Mouse (Mus musculus) gastrocnemius, adult 18-20 months (tissue): ENCODE measurements around the gene Gfy. TPM values are rescaled to one million over a fixed set of nuclear protein-coding genes. Genes with fewer than 3 reads are reported as not detected.
"Not testable (repeated sequence)": the region's sequence is repeated elsewhere in the genome, so short reads cannot be mapped to it uniquely, and the experiment has no call there.

Experiments
- DNase-seq: peaks from one replicate; pipeline ENCODE4 v3.0.0; 2021; ENCODE audit warnings: low spot score
- total RNA-seq, 2 experiments: library from RNA; stranded (reverse); gene quantifications; 2 replicates each; pipeline ENCODE4 v1.2.3; 2021

Gfy gene
- total RNA-seq, 2 experiments from 2014 or later, result not detected

DNA sequence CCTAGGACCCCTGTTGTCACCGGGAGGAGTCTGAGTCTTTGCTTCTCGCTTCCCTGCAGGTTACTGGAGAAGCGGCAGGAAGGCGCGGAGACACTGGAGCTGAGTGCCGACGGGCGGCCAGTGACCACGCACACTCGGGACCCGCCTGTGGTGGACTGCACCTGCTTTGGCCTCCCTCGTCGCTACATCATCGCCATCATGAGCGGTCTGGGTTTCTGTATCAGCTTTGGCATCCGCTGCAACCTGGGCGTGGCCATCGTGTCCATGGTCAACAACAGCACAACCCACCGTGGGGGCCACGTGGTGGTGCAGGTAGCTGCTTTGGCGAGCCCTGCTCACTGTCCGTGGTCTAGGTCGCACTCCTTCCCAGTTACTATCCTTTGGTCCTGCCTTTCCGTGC, 10.7 kb downstream of the Gfy start:
- DNase-seq, result no peak

DNA sequence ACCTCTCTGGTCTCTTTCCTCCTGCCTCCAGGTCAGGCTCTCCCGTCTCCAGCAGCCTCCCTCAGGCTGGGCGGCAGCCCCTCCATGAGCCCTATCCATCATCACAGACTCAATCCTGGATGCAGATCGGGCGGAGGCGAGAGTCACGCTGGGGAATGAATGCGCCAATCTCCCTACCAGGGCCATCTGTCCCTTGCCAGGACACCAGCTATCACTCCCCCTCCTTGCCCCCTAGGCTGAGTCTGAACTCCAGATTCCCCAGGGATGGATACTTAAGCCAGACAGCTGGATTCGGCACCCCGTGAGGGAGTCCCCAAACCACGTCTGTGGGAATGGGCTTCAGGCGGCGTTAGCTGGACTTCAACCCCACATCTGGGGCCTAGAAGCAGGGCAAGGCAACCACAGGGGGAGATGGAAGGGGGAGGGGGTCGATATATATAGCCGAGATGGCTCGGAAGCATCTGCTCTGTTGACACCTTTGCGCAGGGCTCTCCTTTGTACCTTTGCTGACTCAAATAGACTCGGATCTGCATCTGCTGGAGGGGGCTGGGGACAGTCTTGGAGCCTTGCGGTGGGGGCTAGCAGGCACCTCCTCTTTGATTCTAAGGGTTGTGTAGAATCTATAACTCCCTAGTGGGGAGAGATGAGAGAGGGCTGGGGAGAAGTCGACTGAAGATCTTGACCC, 11.5 kb downstream of the Gfy start:
- DNase-seq, result no peak

DNA sequence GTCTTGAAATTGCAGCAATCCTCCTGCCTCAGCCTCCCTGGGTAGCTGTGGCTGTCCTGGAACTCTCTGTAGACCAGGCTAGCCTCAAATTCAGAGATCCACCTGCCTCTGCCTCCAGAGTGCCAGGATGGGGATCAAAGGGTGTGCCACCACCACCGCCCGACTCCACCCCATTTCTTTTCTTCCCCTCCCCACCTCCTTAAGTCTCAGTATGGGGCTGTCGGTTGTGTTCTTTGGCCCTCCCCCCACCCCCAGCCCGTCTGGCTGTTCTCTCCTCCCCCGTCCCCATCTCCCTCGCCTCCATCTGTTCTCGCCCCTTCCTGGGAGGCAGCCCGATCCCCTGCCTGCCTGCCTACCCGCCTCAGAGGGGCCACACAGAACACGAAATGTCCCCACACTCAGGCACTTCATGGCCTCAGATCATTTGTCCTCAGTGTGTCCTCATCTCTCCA, 12.4 kb downstream of the Gfy start:
- DNase-seq, result no peak

DNA sequence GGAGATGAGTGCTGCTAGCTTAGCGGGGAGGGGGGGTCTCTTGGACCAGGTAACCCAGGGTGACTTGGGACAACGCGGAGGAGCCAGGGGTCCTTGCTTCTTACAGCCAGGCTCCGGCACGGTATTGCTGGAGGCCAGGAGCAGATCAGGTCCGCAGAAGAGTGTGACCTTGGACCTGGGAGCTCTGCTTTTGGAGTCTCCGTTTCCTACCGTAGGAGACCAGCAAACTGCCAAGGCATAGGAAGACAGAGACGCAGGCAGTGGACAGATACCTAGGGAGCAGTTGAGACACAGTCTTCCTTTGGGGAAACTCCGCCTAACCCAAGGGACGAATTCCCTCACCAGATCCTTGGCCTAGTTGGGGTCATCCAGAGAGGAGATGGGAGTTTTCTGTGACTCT, 13.7 kb downstream of the Gfy start:
- DNase-seq, result no peak

DNA sequence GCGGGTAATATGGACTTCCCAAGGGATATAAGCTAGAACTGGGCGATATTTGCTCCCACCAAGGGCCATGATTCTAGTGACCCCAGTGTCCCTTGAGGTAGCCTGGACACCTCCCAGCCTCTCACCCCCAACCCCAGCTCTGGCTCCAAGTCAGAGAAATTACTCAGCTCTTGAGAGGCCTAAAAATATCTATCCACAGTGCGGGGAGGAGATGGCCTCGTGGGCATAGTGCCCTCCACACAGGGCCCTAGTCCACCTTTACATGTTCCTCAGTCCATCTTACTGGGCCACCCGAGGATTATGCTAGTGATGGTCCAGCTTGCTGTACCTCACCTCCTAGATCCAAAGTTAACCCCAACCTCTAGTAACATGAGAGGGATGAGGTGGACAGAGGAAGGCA, 14.5 kb downstream of the Gfy start:
- DNase-seq, result no peak

DNA sequence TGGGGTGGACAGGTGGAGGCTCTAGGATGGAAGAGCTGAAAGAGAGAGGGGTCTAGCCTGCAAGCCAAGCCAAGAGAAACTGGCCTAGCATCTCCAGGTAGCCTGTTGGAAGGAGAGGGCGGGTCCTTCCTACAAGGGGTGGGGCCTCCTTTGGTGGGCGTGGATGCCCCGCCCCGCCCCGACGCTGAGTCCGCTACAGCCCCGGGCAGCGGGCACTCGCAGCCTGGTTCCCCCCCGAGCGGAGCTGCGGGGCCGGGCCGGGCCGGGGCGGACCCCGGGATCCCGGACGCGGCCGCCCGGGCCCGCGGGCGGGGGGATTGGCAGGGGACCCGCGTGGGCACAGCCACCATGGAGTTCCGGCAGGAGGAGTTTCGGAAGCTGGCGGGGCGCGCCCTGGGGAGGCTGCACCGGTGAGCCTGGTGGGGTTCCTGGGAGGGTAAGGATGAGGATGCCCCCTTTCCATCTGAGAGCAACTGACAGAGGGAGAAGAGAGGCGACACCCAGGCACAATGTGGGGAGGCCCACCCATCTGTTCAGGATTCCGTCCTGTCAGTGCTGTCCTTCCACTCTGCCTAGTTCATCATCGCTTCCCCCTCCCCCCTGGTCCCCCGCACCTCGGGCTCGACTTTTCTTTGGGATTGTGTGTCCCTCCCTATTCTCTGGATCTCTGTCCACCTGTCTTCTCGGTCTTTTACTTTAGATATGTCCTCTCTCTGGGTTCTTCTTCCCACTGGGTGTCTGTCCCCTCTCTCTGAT, 15.5 kb downstream of the Gfy start, which contains the start of gene Slc17a7:
Gene Slc17a7, plus strand, starts transcription at position 215 of the 756 bp plus-strand sequence.
- no peak for DNase-seq

DNA sequence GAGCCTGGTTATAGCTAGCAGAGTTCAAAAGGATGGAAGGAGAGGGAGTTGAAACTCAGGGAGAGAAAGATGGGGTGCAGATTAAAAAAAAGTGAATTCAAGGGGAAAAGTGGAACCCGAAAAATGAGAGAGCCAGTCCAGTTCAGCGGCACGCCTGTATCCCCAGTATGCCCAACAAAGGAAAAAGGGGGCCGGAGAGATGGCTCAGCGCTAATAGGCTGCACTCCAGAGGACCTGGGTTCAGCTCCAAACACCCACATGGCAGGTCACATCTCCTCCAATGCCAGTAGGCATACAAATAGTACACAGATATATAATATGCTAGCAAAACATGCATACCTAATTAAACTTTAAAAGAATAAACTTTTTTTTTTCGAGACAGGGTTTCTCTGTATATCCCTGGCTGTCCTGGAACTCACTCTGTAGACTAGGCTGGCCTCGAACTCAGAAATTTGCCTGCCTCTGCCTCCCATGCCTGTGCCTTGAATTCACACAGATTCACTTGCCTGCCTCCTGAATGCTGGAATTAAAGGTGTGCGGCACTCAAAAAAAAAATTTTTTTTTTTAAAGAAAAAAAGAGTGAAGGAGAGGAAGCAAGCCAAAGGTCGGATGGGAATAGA, 16.3 kb downstream of the Gfy start:
- DNase-seq, result no peak

DNA sequence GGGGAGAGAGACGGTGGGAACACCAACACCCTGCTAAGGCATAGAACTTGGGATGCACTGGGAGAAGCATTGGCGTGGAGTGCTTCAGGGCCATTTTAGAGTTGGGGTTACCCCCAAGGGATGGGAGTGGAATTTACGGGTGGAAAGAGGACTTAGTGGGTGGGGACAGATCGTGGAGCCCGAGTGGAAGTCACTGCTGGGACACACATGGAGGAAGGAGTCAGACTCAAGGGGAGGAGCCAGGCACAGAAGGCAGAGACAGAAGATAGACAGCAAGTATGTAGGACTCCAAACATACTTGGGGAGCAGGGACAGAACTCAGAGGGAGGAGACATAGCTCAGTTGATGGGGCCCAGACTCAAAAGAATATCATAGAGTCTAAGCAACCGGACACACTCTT, 16.8 kb downstream of the Gfy start:
- no peak for DNase-seq

DNA sequence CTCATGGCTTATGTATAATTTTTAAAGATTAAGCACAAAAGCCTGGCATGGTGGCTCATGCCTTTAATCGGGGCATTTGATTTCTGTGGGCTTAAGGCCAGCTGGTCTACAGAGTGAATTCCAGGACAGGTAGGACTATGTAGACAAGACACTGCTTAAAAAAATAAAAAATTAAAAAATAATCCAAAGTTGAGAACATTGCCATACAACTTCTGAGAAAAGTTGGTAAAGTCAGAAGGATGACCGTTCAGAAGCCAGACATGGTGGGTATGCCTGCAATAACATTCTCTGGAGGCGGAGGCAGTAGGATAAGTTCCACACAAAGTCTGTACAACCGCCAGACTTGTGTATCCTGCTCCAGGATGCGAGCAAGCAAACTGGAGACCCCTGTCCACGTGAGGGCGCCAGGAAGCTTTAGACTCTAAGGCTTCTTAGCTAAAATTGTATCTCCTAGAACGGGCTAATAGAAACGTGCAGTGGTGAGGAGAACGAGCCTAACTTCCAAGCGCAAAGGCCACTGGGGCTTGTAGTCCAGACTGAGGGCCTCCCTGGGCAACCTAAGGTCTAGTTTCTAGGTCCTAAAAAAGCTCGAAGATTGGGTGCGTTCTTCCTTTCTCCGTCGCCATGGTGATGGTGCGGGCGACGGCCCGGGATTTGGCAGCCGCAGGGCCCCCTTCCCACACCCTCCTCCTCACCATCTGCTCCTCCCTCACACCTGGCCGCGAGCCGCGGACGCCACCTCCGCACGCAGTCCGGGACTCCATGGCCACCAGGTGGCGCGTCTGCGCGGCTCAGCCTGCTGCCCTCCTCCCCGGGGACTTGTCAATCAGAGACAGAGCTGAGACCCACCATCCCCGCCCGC, 17.5 kb downstream of the Gfy start:
- DNase-seq, result peak; percentile 88

DNA sequence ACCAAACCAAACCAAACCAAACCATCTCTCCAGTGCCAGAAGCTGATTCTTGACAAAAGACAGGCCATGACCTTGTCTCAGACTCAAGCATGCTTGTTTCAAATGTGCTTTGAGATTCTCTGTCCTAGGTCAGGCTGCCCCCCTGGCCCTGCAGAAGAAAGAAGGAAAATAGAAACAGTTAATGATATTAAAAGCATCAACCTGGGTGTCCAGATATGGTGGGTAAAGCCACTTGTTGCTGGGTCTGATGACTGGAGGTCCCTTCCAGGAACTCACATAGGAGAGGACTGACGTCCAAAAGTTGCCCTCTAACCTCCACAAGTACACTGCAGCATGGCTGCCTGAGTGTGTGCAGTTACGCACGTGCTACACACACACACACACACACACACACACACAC, 18.5 kb downstream of the Gfy start:
- no peak for DNase-seq

DNA sequence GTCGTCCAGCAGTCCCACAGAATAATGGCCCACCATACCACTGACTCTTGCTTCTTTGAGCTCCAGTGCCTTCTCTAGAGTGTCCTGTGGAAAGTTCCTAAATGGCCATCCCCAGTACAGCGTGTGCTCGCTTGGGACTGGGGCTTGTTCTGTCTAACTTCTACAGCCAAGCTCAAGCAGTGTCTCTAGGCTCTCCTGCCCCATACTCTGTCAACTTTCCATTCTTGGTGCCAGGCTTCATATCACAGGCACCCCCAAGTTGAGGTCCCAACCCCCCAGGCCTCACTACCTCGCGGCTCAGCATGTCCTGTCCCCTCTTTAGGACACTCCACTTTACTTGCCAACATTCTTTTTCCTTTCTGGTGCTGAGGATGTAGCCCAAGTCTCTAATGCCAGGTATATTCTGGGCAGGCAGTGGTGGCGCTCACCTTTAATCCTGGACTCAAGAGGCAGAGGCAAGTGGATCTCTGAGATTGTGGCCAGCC, 19.0 kb downstream of the Gfy start:
- no peak for DNase-seq

DNA sequence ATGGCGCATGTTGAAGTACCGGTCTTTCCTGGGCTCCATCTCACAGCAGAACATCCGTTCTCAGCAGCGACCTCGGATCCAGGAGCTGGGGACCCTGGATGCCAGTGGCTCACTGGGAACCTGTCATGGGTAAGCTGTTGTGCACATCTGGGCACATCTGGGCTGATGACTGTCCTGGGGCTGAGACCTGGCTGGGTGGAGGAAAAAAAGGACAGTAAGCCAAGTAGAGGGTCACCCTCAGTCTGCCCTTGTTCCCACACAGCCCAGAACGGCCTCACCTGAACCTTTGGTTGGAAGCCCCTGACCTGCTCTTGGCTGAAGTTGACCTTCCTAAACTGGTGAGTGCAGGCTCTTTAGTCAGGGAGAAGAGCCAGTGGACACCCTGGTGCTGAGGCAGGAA, 20.4 kb downstream of the Gfy start:
- DNase-seq, result no peak

DNA sequence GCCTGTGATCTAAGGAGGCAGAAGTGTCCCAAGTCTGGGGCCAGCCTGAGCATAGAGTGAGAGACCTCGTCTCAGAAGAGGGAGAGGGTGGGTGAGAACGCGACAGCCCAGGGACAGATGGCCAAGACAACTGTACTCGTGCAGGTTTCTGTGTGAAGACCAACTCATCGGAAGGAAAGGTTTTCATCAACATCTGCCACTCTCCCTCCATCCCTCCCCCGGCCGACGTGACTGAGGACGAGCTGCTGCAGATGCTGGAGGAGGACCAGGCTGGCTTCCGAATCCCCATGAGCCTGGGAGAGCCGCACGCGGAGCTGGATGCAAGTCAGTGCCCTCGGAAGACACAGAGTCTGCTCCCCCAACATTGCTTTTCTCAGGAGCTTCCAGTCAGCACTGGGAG, 21.9 kb downstream of the Gfy start:
- DNase-seq, result no peak

DNA sequence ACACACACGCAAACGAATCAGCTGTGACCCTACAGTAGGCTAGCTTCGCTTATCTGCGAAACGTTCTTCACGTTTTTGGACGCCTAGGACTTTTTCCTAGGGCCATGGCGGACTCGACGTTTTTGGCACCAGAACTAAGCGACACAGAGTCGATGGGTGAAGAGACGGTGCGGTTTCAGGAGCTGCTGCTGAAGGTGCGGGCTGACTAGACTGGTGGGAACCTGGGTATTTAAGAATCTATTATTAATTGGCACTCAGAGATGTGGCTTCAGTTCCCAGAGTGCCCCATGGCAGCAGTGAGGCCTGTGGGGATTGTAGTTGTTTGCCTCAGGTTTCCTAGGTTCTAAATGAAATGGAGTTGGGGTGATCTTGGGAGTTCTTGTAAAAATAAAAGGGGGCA, 23.2 kb downstream of the Gfy start:
- DNase-seq, result no peak

DNA sequence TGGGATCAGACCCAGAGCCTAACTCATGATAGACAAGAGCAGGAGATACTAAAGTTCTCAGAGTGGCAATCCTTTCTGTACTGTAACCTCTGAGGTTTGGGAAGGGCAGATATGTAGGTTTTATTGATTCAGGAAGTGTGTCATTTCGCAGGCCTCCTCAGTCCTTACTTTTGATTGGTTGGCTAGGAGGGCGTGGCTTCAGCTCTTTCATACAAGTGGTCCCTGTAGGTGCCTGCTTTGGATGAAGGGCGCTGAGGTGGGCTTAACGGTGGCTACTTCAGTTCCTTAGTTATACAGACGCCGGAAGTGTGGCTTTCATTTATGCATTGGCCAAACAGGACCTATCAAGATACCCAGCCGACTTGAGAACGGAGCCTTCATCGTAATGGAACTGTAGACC, 23.8 kb downstream of the Gfy start:
- DNase-seq, result no peak

DNA sequence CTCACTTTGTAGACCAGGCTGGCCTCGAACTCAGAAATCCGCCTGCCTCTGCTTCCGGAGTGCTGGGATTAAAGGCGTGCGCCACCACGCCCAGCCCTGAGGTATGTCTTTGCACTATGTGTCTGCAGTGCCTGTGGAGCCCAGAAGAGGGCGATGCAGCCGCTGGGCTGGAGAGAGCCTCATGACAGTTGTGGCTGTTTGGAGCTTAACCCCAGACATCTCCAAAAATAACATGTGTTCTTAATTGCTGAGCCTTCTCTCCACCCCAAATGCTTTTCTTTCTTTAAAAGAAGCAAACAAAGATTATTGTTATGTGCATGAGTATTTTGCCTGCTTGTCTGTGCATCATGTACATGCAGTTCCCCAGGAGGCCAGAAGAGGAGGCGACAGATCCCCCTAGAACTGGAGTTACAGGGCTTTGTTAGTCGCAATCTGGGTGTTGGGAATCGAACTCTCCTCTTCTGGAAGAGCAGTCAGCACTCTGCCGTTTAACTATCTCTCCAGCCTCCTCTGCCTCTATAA, 24.3 kb downstream of the Gfy start:
- peak; percentile 44 for DNase-seq

DNA sequence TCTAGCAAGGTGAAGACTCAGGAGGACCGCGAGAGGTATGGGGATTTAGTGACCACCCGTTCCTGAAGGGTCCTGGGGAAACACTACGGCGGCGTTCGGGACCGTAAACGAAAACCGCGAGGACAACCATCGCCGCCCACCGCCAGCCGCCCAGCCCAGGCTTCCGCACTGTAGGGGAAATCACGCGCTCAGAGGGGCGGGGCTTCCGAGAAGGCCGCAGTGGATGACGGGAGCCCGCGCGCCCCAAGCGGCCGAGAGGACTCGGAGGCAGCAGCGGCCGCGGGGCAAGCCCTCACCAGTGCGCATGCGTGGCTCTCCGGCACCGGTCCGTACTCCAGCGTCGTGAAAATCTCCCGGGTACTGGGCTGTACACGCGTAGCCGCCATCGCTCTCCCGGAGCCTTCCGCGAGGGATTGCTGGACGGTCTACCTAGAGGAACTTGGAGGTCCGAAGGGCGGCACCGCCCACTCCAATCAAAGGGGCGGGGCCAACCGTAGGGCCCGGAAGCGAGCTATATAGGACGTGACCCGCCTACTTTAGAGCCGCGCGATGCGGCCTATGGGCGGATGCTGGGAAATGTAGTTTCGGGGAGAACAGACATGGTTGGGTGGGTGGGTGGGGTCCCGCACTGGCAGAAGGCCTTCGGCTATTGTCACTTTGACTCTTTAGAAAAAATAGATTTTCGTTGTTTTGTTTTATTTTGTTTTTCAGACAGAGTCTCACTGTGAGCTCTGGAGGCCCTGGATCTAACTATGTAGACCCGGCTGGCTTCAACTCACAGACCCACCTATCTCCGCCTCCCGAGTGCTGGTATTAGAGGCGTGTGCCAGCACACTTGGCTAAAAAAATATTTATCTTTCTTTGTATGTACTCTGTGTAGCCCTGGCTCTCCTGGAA, 25.0 kb downstream of the Gfy start, which contains the start of the genes Pih1d1 and Aldh16a1:
Gene Pih1d1, plus strand, starts transcription at position 208 of the 897 bp plus-strand sequence.
Gene Aldh16a1, minus strand, starts transcription at position 489 of the 897 bp plus-strand sequence.
- peak; percentile 96 for DNase-seq

DNA sequence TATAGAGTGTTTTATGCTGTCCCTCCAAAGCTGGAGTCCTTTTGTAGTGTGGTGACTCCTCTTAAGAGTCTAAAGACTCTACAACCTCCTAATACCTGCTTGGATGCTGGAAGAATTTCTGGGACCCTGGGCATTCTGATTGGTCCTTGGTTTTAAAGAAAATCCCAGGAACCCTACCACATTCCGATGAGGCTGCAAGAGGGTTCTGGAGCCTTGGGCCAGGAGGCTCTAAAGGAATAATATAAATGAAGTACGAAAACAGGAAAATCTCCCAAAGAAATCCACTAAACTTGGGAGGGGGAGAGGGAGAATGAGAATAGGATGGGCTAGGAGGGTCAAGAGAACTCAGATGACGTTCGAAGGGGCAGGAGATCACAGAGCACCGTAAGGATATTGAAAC, 25.8 kb downstream of the Gfy start:
- no peak for DNase-seq

DNA sequence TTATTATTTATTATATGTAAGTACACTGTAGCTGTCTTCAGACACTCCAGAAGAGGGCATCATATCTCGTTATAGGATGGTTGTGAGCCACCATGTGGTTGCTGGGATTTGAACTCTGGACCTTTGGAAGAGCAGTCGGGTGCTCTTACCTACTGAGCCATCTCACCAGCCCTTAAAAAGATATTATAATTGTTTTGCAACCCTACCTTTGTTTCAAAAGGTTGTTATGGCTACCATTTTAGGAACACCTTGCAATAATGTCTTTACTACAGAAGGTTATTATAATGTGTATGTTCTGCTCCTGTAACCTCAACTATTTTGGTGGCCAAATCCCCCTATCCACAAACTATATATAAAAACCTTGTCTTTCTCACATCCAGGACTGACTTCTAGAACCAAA, 26.3 kb downstream of the Gfy start:
- not testable (repeated sequence) for DNase-seq

DNA sequence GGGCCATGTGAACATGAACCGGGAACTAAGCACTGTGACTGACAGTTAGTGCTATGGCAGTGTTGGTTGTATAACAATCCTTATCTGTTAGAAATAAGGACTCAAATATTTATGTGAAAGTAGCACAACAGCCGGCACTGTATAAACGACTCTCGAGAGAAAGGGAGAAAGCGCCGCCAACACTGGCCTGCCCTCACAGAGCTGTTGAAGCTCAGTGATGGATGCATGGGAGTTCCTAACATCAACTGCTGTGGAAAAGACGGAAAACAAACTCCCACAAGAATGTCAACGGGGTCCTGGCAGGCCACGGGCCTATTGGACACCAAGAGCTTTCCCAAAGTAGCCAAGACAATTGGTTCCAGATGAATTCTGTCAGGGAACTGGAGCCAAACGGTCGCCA, 28.1 kb downstream of the Gfy start:
- DNase-seq, result peak; percentile 54
